Mouse (Mus musculus): Measurements from ENCODE around the gene Larp1b.

GRCm38 (mm10) chr3:40954792-40955191 lies 5.2 kb downstream of the Larp1b start:
- TF ChIP-seq MAX (IDR thresholded peaks at IDR 0.05) = no peak
- no peak for TF ChIP-seq CTCF (IDR thresholded peaks at IDR 0.05; ENCODE audit: control insufficient read depth, insufficient read depth, insufficient read length)
- no peak for TF ChIP-seq MYOD1 (IDR thresholded peaks at IDR 0.05; ENCODE audit: control insufficient read depth, insufficient read length, low read depth)
- TF ChIP-seq CEBPB (IDR thresholded peaks at IDR 0.05; ENCODE audit: low read depth) = no peak
- no peak for TF ChIP-seq USF1 (IDR thresholded peaks at IDR 0.05; ENCODE audit: low read depth)
- TF ChIP-seq FOSL1 (IDR thresholded peaks at IDR 0.05; ENCODE audit: insufficient read depth, low read length, poor library complexity, severe bottlenecking) = no peak

All from C2C12 (cell line).